Mouse (Mus musculus): ENCODE data around the gene AI597479. TPM values are rescaled to one million over a fixed set of nuclear protein-coding genes. Genes with fewer than 3 reads are reported as not detected.

AI597479 gene
- total and polyA plus RNA-seq, 3 experiments, result 15.3 to 20.1 TPM; not detected in 1

DNA sequence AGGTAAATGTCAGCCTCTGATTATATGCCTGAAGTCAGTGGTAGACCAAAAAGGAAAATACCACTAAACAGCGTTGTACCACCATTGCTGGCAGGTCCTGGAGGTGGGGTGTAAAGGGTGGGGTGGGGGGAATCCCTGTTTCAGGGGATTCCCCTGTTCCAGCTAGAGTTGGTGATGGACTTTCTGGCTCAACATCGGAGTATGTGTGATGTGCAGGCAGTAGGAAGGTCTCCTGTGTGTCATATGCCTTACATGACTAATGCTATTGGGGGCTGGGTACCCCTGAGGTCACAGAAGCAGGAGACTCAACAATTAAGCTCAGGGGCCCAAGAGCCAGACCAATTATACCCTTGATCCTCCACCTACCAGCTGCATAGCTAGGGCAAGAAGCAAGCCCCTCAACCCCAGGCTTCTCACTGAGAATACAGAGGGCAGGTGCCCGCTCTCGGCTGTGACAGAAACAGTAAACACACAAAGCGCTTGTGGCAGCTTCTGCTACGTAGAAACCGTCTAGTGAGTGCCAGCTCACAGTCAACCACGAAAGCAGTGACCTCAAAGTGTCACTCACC, 45.9 kb downstream of the AI597479 start:
- no peaks in the 10 kb centered on the region for H3K4me1 ChIP-seq (ENCODE audit: control insufficient read depth in 1 of 2, insufficient read depth in 2 of 2, low read length in 2 of 2)
- no peak overlapping the region for H3K27ac ChIP-seq (ENCODE audit: control insufficient read depth, low read depth, low read length)
- no peak for TF ChIP-seq SMC3 (IDR thresholded peaks at IDR 0.05; ENCODE audit: low read depth, low read length)
- TF ChIP-seq SIN3A (IDR thresholded peaks at IDR 0.05; ENCODE audit: low read length), result no peak
- no peak for TF ChIP-seq ZKSCAN1 (IDR thresholded peaks at IDR 0.05; ENCODE audit: low read depth, low read length)
- H3K4me3 ChIP-seq (ENCODE audit: control insufficient read depth in 1 of 2, insufficient read depth in 1 of 2, low read depth in 2 of 2, low read length in 2 of 2), result no peak overlapping the region
- no peaks in the 10 kb centered on the region for H3K79me2 ChIP-seq (ENCODE audit: control insufficient read depth, insufficient read depth, low read length, poor library complexity)
- H3K36me3 ChIP-seq (ENCODE audit: control insufficient read depth in 1 of 2, insufficient read depth in 2 of 2, low read length in 2 of 2), result no peaks in the 10 kb centered on the region
- no peak overlapping the region for H3K9ac ChIP-seq (ENCODE audit: control insufficient read depth, low read depth, low read length, poor library complexity, severe bottlenecking)
- H3K27me3 ChIP-seq (ENCODE audit: control insufficient read depth in 1 of 2, insufficient read depth in 2 of 2, low read length in 2 of 2), result peaks cover 0 to 1% of the 10 kb centered on the region in 2 experiments; a peak in 2 of 4 replicates
- H3K9me3 ChIP-seq (replicated peaks; ENCODE audit: insufficient read depth, low read length), result no peaks in the 10 kb centered on the region
- no peak for DNase-seq (ENCODE audit: low read depth, low spot score)

- TF ChIP-seq USF1 (IDR thresholded peaks at IDR 0.05; ENCODE audit: low read depth, low read length), result no peak
- TF ChIP-seq RAD21 (IDR thresholded peaks at IDR 0.05; ENCODE audit: low read depth, low read length), result no peak
- no peak for TF ChIP-seq TAL1 (IDR thresholded peaks at IDR 0.05; ENCODE audit: low read length)
- TF ChIP-seq EP300 (IDR thresholded peaks at IDR 0.05; ENCODE audit: low read depth in 1 of 2, low read length in 2 of 2), result no peak
- TF ChIP-seq MAZ (IDR thresholded peaks at IDR 0.05; ENCODE audit: low read depth, low read length), result no peak
- no peak for TF ChIP-seq TBP (IDR thresholded peaks at IDR 0.05; ENCODE audit: low read depth, low read length)
- no peak for TF ChIP-seq HCFC1 (IDR thresholded peaks at IDR 0.05; ENCODE audit: low read depth, low read length)
- no peak for TF ChIP-seq GATA1 (IDR thresholded peaks at IDR 0.05; ENCODE audit: low read depth, low read length)
- TF ChIP-seq NELFE (IDR thresholded peaks at IDR 0.05; ENCODE audit: low read depth, low read length), result no peak
- no peak for TF ChIP-seq MAX (IDR thresholded peaks at IDR 0.05; ENCODE audit: low read length)
- TF ChIP-seq SMC3 (IDR thresholded peaks at IDR 0.05; ENCODE audit: low read depth, low read length), result no peak
- TF ChIP-seq E2F4 (IDR thresholded peaks at IDR 0.05; ENCODE audit: borderline replicate concordance, low read depth, low read length), result no peak
- TF ChIP-seq CHD2 (IDR thresholded peaks at IDR 0.05; ENCODE audit: low read length), result no peak
- no peak for TF ChIP-seq ETS1 (IDR thresholded peaks at IDR 0.05; ENCODE audit: low read depth, low read length)
- no peak overlapping the region for H3K9ac ChIP-seq (ENCODE audit: control insufficient read depth, low read depth, low read length, poor library complexity, severe bottlenecking)
- no peak for DNase-seq (ENCODE audit: low read depth, low spot score)
Observed at GRCm38 (mm10) chr1:43145388-43145787, 46.9 kb downstream of the AI597479 start.

More at GRCm38 (mm10) chr1:43145388-43145787, 46.9 kb downstream of the AI597479 start:
- H3K4me1 ChIP-seq (ENCODE audit: control insufficient read depth in 1 of 2, insufficient read depth in 2 of 2, low read length in 2 of 2), result no peaks in the 10 kb centered on the region
- H3K4me3 ChIP-seq (ENCODE audit: control insufficient read depth in 1 of 2, insufficient read depth in 1 of 2, low read depth in 2 of 2, low read length in 2 of 2), result no peak overlapping the region
- H3K27ac ChIP-seq (ENCODE audit: control insufficient read depth, low read depth, low read length), result no peak overlapping the region
- no peaks in the 10 kb centered on the region for H3K79me2 ChIP-seq (ENCODE audit: control insufficient read depth, insufficient read depth, low read length, poor library complexity)
- no peaks in the 10 kb centered on the region for H3K9me3 ChIP-seq (replicated peaks; ENCODE audit: insufficient read depth, low read length)
- no peaks in the 10 kb centered on the region for H3K36me3 ChIP-seq (ENCODE audit: control insufficient read depth in 1 of 2, insufficient read depth in 2 of 2, low read length in 2 of 2)
- H3K27me3 ChIP-seq (ENCODE audit: control insufficient read depth in 1 of 2, insufficient read depth in 2 of 2, low read length in 2 of 2), result peaks cover 0 to 1% of the 10 kb centered on the region in 2 experiments; a peak in 2 of 4 replicates

Data from MEL (cell line).